Mouse (Mus musculus): Measurements from ENCODE around the gene Tsku. TPM values are rescaled to one million over a fixed set of nuclear protein-coding genes. Genes with fewer than 3 reads are reported as not detected.

The Tsku gene
- polyA plus RNA-seq, 1 experiment from 2014 or later, result 1.9 TPM

DNA sequence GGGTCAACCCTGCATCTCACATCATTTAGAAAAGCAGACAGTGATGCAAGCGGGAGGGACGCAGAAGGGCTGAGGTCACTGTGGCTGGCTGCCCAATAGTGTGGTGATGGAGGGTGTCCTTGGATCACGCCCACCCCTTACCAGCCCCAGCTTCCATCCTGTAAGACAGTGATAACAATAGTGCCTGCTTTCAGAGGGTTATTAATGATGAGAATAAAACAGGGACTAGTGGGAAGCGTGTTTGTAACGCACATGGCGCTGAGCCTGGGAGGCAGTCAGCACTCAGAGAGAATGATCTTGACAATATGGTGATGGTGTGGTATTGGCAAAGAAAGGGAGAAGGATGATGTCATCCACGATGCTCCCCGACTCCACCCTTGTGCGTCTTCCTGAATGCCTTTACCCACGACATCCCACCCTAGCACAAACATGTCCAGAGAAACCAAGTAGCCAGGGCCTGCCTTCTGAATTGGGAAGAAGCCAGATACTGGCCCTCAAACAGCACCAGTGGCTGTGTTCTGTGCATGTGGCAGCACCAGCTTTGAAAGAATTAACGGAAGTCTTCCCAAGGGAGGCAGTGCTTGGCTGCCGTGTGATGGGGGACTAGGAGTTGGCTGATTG lies 27.9 kb upstream of the Tsku start:
- Histone ChIP-seq H3K27ac (ENCODE audit: low read length) (no peak overlapping the region), H3K4me1 (ENCODE audit: control insufficient read depth, low read depth, low read length) (no peaks in the 10 kb centered on the region; the same call in 1 of the 2 replicates), H3K27me3 (ENCODE audit: control insufficient read depth, insufficient read depth, low read depth, low read length) (no peaks in the 10 kb centered on the region), H3K36me3 (ENCODE audit: control insufficient read depth, insufficient read depth) (no peaks in the 10 kb centered on the region), H3K4me2 (ENCODE audit: low read depth, low read length) (no peak overlapping the region), H3K9ac (ENCODE audit: low read depth, low read length) (no peak overlapping the region), H3K4me3 (ENCODE audit: low read depth, low read length) (no peak overlapping the region), H3K9me3 (replicated peaks; ENCODE audit: control insufficient read depth, low read length) (no peaks in the 10 kb centered on the region)
- ATAC-seq (ENCODE audit: low read depth), result no peak
- 70% methylated on average over 12 of the region's 12 CpGs for WGBS (ENCODE audit: insufficient replicate concordance)

DNA sequence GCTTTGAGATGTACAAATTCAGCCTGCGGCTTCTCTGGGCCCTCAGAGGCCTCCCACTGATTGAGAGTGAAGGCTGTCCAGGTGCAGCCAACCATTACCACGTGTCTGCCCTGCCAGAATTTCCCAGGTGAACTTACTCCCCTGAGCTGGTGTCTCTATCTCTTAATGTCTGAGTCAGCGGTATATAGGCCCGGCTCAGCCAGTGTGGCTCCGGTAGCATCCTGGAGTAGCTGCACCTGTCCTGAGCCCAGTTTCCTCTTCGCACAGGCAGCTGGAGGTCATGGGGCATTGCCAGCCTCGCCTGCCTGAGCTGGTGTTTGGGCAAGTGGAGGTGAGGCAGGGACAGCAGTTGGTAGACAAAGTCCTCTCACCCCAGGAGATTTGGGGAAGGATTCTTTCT lies 26.1 kb upstream of the Tsku start:
- ATAC-seq (ENCODE audit: low read depth), result no peak
- Histone ChIP-seq H3K9ac (ENCODE audit: low read depth, low read length) (no peak overlapping the region), H3K27ac (ENCODE audit: low read length) (no peak overlapping the region)

DNA sequence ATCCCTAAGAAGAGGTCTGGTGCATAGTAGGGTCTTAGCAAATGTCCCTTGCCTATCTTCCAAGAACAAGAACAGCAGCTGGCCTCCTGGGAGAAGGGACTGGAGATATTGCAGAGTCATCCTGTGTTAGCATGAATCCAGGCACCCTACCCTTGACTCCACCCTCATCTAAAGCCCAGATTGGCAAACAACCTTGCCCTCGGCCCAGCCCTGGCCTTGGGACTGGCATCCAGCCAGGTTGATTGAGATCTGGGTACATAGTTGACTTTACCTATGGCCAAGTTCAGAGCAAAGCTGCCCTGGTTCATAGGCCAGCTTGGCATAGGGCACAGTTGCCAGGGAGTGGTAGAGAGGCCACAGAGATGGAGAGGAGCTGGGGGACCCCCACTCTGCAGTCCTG lies 24.0 kb upstream of the Tsku start:
- WGBS (ENCODE audit: insufficient replicate concordance), result 36% methylated on average over 1 of the region's 1 CpGs
- H3K27me3 ChIP-seq (ENCODE audit: control insufficient read depth, insufficient read depth, low read depth, low read length), result no peaks in the 10 kb centered on the region
- no peaks in the 10 kb centered on the region for H3K36me3 ChIP-seq (ENCODE audit: control insufficient read depth, insufficient read depth)
- no peaks in the 10 kb centered on the region for H3K9me3 ChIP-seq (replicated peaks; ENCODE audit: control insufficient read depth, low read length)
- no peak overlapping the region for H3K9ac ChIP-seq (ENCODE audit: low read depth, low read length)
- no peak overlapping the region for H3K4me2 ChIP-seq (ENCODE audit: low read depth, low read length)
- ATAC-seq (ENCODE audit: low read depth), result no peak
- H3K4me1 ChIP-seq (ENCODE audit: control insufficient read depth, low read depth, low read length), result peaks cover 4% of the 10 kb centered on the region
- H3K27ac ChIP-seq (ENCODE audit: low read length), result no peak overlapping the region
- H3K4me3 ChIP-seq (ENCODE audit: low read depth, low read length), result no peak overlapping the region

More for the DNA sequence above, 26.1 kb upstream of the Tsku start:
- Histone ChIP-seq H3K4me1 (ENCODE audit: control insufficient read depth, low read depth, low read length) (peaks cover 4% of the 10 kb centered on the region), H3K27me3 (ENCODE audit: control insufficient read depth, insufficient read depth, low read depth, low read length) (no peaks in the 10 kb centered on the region), H3K4me2 (ENCODE audit: low read depth, low read length) (no peak overlapping the region), H3K36me3 (ENCODE audit: control insufficient read depth, insufficient read depth) (no peaks in the 10 kb centered on the region), H3K9me3 (replicated peaks; ENCODE audit: control insufficient read depth, low read length) (no peaks in the 10 kb centered on the region), H3K4me3 (ENCODE audit: low read depth, low read length) (no peak overlapping the region)
- 70% methylated on average over 7 of the region's 7 CpGs for WGBS (ENCODE audit: insufficient replicate concordance)

DNA sequence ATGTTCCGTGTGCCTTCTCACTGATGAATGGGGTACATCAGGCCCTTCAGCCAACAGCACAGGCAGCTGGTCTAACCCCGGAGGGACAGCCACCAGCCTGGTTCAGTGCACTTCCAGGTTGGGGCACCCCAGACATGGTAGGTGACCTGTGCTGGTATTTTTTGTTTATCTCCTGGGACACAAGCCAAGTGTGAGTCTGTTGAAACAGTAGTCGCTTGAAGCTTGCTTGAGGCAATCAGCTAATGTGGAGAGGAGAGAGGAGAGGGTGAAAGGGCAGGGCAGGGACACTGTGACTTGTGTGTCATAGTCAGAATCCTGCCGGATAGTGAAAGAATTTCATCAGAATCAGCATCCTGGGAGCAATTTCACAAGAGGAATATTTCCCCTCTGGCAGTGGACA lies 22.2 kb upstream of the Tsku start:
- Histone ChIP-seq H3K4me2 (ENCODE audit: low read depth, low read length) (no peak overlapping the region), H3K36me3 (ENCODE audit: control insufficient read depth, insufficient read depth) (no peaks in the 10 kb centered on the region), H3K9me3 (replicated peaks; ENCODE audit: control insufficient read depth, low read length) (no peaks in the 10 kb centered on the region), H3K9ac (ENCODE audit: low read depth, low read length) (no peak overlapping the region), H3K4me1 (ENCODE audit: control insufficient read depth, low read depth, low read length) (peaks cover 4% of the 10 kb centered on the region), H3K4me3 (ENCODE audit: low read depth, low read length) (no peak overlapping the region), H3K27ac (ENCODE audit: low read length) (no peak overlapping the region), H3K27me3 (ENCODE audit: control insufficient read depth, insufficient read depth, low read depth, low read length) (no peaks in the 10 kb centered on the region)
- WGBS (ENCODE audit: insufficient replicate concordance), result 31% methylated on average over 4 of the region's 4 CpGs
- peak; percentile 84 for ATAC-seq (ENCODE audit: low read depth)

DNA sequence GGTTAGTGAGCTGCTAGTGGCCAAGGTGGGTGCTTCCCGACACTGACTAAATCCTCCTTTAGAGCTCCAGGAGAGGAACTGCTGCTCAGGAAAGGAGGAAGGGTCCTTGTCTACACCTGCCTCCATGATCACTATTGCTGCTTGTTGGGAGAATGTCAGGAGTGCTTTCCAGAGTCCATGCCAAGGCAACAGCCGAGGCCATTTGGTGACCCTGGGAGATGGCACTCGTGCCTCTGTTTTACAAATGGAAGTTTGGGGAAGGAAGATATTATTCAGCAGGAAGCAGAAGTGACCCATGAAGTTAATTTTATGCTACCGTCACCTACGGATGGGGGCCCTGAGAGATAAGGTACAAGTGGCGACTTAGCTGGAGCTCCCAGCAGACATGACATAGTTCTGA lies 21.7 kb upstream of the Tsku start:
- 31% methylated on average over 6 of the region's 6 CpGs for WGBS (ENCODE audit: insufficient replicate concordance)
- Histone ChIP-seq H3K36me3 (ENCODE audit: control insufficient read depth, insufficient read depth) (no peaks in the 10 kb centered on the region), H3K9me3 (replicated peaks; ENCODE audit: control insufficient read depth, low read length) (no peaks in the 10 kb centered on the region), H3K9ac (ENCODE audit: low read depth, low read length) (no peak overlapping the region), H3K27me3 (ENCODE audit: control insufficient read depth, insufficient read depth, low read depth, low read length) (no peaks in the 10 kb centered on the region), H3K27ac (ENCODE audit: low read length) (no peak overlapping the region), H3K4me2 (ENCODE audit: low read depth, low read length) (no peak overlapping the region), H3K4me3 (ENCODE audit: low read depth, low read length) (no peak overlapping the region), H3K4me1 (ENCODE audit: control insufficient read depth, low read depth, low read length) (peaks cover 4% of the 10 kb centered on the region)
- no peak for ATAC-seq (ENCODE audit: low read depth)

DNA sequence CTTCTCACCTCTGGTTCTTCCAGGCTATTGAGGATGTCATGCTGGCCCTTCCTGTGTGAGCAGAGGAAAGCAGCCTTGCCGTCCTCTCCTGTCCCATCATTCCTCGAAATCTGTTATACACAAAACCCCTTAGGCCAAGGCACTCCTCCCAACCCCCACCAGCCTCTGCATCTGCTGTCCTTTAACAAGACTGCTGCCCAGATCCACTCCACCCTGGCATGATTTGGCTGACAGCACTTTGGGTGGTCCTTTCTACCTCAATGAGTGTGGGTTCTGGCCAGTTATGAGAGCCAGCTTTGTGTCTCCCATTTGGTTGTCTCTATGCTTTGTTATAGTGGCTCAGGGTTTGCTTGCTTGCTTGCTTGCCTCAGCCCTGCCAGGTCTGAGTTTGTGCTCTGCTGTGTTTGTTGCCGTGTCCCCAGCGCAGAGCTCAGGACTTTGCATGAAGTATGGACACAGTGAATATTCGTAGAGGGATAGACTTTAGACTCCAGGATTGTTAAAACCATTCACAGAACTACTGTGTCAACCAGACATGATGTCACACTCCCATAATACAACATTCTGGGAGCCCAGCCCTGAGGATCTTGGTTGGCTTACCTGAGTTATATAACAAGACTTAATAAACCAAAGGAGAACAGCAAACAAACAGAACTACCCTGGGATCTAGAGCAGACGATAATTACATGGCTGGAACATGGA lies 19.2 kb upstream of the Tsku start:
- Histone ChIP-seq H3K4me3 (ENCODE audit: low read depth, low read length) (no peak overlapping the region), H3K27me3 (ENCODE audit: control insufficient read depth, insufficient read depth, low read depth, low read length) (no peaks in the 10 kb centered on the region), H3K4me2 (ENCODE audit: low read depth, low read length) (no peak overlapping the region), H3K36me3 (ENCODE audit: control insufficient read depth, insufficient read depth) (no peaks in the 10 kb centered on the region), H3K27ac (ENCODE audit: low read length) (no peak overlapping the region), H3K9me3 (replicated peaks; ENCODE audit: control insufficient read depth, low read length) (no peaks in the 10 kb centered on the region), H3K4me1 (ENCODE audit: control insufficient read depth, low read depth, low read length) (peaks cover 4% of the 10 kb centered on the region), H3K9ac (ENCODE audit: low read depth, low read length) (no peak overlapping the region)
- 62% methylated on average over 6 of the region's 6 CpGs for WGBS (ENCODE audit: insufficient replicate concordance)
- 0 out of 2 replicates have a peak, but pooled peaks have one; percentile 25 for ATAC-seq (ENCODE audit: low read depth)

DNA sequence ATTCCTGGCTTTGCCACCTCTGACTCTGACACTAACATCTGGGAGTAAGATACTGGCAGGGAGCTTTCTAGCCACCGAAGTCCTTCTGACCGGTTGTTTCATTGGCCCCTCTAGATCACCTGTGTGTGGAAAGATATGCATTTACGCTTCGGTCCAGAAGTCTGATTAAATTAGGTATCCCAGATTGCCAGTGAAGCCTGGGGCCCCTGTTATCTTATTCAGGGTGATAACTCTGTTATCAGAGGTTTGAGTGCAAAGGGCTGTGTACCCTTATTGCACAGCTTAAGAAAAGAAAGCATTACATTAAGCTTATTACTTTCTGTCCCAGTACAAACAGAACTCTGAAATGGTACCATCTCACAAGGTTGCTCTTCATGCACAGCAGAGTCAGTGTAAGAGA lies 18.1 kb upstream of the Tsku start:
- Histone ChIP-seq H3K27ac (ENCODE audit: low read length) (no peak overlapping the region), H3K9me3 (replicated peaks; ENCODE audit: control insufficient read depth, low read length) (no peaks in the 10 kb centered on the region), H3K4me3 (ENCODE audit: low read depth, low read length) (no peak overlapping the region), H3K36me3 (ENCODE audit: control insufficient read depth, insufficient read depth) (no peaks in the 10 kb centered on the region), H3K4me2 (ENCODE audit: low read depth, low read length) (no peak overlapping the region), H3K4me1 (ENCODE audit: control insufficient read depth, low read depth, low read length) (peaks cover 4% of the 10 kb centered on the region), H3K27me3 (ENCODE audit: control insufficient read depth, insufficient read depth, low read depth, low read length) (no peaks in the 10 kb centered on the region), H3K9ac (ENCODE audit: low read depth, low read length) (no peak overlapping the region)
- 64% methylated on average over 4 of the region's 4 CpGs for WGBS (ENCODE audit: insufficient replicate concordance)
- no peak for ATAC-seq (ENCODE audit: low read depth)

DNA sequence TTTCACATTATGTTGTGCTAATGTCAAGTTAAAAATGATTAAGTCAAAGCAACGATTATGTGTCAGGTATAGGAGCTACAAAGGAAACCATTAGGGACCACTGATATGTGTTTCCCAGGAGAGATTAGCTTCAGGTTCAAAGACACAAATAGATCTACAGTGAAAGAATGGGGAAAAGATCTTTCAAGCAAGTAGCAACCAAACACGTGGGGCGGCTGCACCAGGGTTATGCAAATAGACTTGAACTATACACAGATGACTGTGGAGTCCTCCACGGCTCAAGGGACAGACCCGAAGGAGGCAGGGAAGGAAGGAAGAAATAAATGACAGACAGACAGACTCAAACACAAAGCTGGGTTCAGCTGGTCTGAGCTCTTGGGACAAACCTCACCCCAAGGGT lies 16.1 kb upstream of the Tsku start:
- Histone ChIP-seq H3K9me3 (replicated peaks; ENCODE audit: control insufficient read depth, low read length) (no peaks in the 10 kb centered on the region), H3K9ac (ENCODE audit: low read depth, low read length) (no peak overlapping the region), H3K27me3 (ENCODE audit: control insufficient read depth, insufficient read depth, low read depth, low read length) (no peaks in the 10 kb centered on the region), H3K27ac (ENCODE audit: low read length) (no peak overlapping the region), H3K36me3 (ENCODE audit: control insufficient read depth, insufficient read depth) (no peaks in the 10 kb centered on the region), H3K4me2 (ENCODE audit: low read depth, low read length) (no peak overlapping the region), H3K4me3 (ENCODE audit: low read depth, low read length) (no peak overlapping the region), H3K4me1 (ENCODE audit: control insufficient read depth, low read depth, low read length) (no peaks in the 10 kb centered on the region)
- no peak for ATAC-seq (ENCODE audit: low read depth)
- 50% methylated on average over 5 of the region's 5 CpGs for WGBS (ENCODE audit: insufficient replicate concordance)

DNA sequence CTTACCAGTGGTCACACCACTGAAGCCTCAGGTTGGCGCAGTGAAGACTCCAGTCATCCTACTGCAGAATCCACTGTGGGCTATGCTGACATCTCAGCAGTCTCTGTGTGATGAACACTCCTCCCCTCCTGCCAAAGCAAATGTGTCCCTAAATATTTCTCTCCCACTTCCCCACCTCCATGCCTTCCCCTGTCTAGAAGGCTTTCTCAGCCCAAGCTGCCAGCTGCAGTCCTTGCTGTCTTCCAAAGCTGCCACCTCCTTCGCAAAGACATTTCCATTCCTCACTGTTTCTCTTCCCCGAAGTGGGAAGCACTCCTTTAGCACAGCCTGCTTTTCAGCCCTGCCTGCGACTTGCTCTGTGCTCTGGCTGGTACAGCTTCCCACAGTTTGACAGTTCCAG lies 10.0 kb upstream of the Tsku start:
- Histone ChIP-seq H3K4me1 (ENCODE audit: control insufficient read depth, low read depth, low read length) (no peaks in the 10 kb centered on the region), H3K9ac (ENCODE audit: low read depth, low read length) (no peak overlapping the region), H3K36me3 (ENCODE audit: control insufficient read depth, insufficient read depth) (no peaks in the 10 kb centered on the region), H3K27me3 (ENCODE audit: control insufficient read depth, insufficient read depth, low read depth, low read length) (no peaks in the 10 kb centered on the region), H3K9me3 (replicated peaks; ENCODE audit: control insufficient read depth, low read length) (no peaks in the 10 kb centered on the region), H3K4me2 (ENCODE audit: low read depth, low read length) (no peak overlapping the region), H3K4me3 (ENCODE audit: low read depth, low read length) (no peak overlapping the region), H3K27ac (ENCODE audit: low read length) (no peak overlapping the region)
- ATAC-seq (ENCODE audit: low read depth), result no peak
- WGBS (ENCODE audit: insufficient replicate concordance), result 37% methylated on average over 4 of the region's 4 CpGs
